Mouse (Mus musculus): ENCODE data around the gene Pspn.

DNA sequence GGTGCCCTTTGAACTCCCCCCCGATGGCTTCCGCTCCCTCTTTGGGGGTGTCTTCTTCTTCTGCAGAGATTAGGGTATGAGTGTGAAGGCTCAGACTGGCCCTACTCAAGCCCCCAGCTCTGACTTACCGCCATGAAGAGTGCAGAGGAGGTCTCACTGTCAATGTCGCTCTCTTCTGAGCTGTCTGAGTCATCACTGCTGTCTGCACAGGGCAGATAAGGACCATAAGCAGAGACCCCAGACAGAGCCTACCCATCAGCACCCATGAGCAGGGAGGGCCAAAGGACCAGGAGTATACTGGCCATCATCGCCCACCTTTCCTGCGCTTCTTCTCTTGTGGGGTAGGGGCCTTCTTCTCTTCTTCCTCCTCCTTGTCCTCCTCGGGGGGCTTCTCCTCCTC lies 4.2 kb upstream of the Pspn start:
- TF ChIP-seq EP300 (IDR thresholded peaks at IDR 0.05): no peak
- no peak for TF ChIP-seq CTCF (IDR thresholded peaks at IDR 0.05)
